Mouse (Mus musculus) forebrain, embryonic 12.5 days (tissue): Measurements from ENCODE around the gene Ubtf. TPM values are rescaled to one million over a fixed set of nuclear protein-coding genes. Genes with fewer than 3 reads are reported as not detected.

Source experiments
- ATAC-seq: fragments of 200-750 bp; cut with Nextera tagmentation; 2 replicates; pipeline ENCODE4 v1.8.0; 2017; ENCODE audit warnings: moderate TSS enrichment; ENCODE audit not compliant: low FRiP score
- H3K27ac ChIP-seq: fragments of 300-500 bp; sonication (generic); 2 replicates; pipeline ENCODE4 v1.5.1; 2016; ENCODE audit warnings: mild to moderate bottlenecking
- H3K27me3 ChIP-seq: fragments of 300-500 bp; sonication (generic); 2 replicates; pipeline ENCODE4 v1.6.1; 2016; ENCODE audit warnings: mild to moderate bottlenecking
- H3K36me3 ChIP-seq: fragments of 300-500 bp; sonication (generic); replicated peaks from 2 replicates; pipeline ENCODE4 v1.6.1; 2016; ENCODE audit warnings: mild to moderate bottlenecking
- H3K4me1 ChIP-seq: fragments of 300-500 bp; sonication (generic); 2 replicates; pipeline ENCODE4 v1.6.1; 2016
- H3K4me2 ChIP-seq: fragments of 300-500 bp; sonication (generic); 2 replicates; pipeline ENCODE4 v1.6.1; 2016; ENCODE audit warnings: mild to moderate bottlenecking, moderate library complexity
- H3K4me3 ChIP-seq: fragments of 300-500 bp; sonication (generic); replicated peaks from 2 replicates; pipeline ENCODE4 v1.5.1; 2016; ENCODE audit warnings: mild to moderate bottlenecking
- H3K9ac ChIP-seq: fragments of 300-500 bp; sonication (generic); 2 replicates; pipeline ENCODE4 v1.6.1; 2016; ENCODE audit warnings: mild to moderate bottlenecking
- H3K9me3 ChIP-seq: fragments of 300-500 bp; sonication (generic); 2 replicates; pipeline ENCODE4 v1.6.1; 2016
- WGBS: fragments of 180-500 bp; shearing (Covaris S2); methylation state at CpG from one replicate; pipeline ENCODE4 v1.1.7; 2016; 5-methylcytosine and 5-hydroxymethylcytosine counted together
- polyA plus RNA-seq: library from polyadenylated mRNA; unstranded; fragments of >200 nt; fragmentation: Nextera tagmentation; extraction: Ambion mirVana; gene quantifications from 2 replicates; pipeline ENCODE4 v1.2.1, GENCODE M21; 2016

Ubtf gene
- polyA plus RNA-seq, 1 experiment from 2014 or later = 111 TPM

DNA sequence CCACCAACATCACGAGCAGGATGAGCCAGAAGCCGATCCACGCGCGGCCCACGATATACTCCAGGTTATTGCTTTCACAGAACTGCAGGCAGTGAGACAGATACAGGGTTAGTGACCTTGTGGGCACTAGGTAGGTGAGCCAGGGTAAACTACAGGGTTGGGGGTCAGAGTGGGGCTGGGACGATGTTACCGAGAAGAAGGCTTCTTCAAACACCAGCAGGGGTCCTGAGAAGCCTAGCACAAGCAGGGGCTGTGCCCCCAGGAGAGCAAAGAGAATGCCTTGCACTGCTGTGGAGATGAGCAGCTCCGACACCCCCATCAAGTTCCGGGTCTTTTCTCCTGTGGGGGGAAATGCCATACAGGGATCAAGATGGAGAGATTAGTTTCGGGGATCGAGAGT lies 36.6 kb upstream of the Ubtf start:
- peaks cover 14% of the 10 kb centered on the region for H3K27me3 ChIP-seq
- H3K27ac ChIP-seq = no peak overlapping the region
- no peak overlapping the region for H3K4me2 ChIP-seq
- H3K4me1 ChIP-seq = no peaks in the 10 kb centered on the region
- no peak overlapping the region for H3K9ac ChIP-seq
- no peaks in the 10 kb centered on the region for H3K9me3 ChIP-seq
- ATAC-seq = no peak
- H3K4me3 ChIP-seq = no peak overlapping the region
- H3K36me3 ChIP-seq = no peaks in the 10 kb centered on the region
- 82% methylated on average over 12 of the region's 12 CpGs for WGBS

- ATAC-seq = no peak
- 80% methylated on average over 3 of the region's 3 CpGs for WGBS
- peaks cover 14% of the 10 kb centered on the region for H3K27me3 ChIP-seq
- H3K36me3 ChIP-seq = no peaks in the 10 kb centered on the region
- H3K4me2 ChIP-seq = no peak overlapping the region
- H3K9me3 ChIP-seq = no peaks in the 10 kb centered on the region
- no peak overlapping the region for H3K4me3 ChIP-seq
- no peak overlapping the region for H3K9ac ChIP-seq
- no peaks in the 10 kb centered on the region for H3K4me1 ChIP-seq
- H3K27ac ChIP-seq = no peak overlapping the region
Measured at GRCm38 (mm10) chr11:102355501-102355900, 36.0 kb upstream of the Ubtf start.

- Histone ChIP-seq H3K36me3 (no peaks in the 10 kb centered on the region), H3K4me2 (no peak overlapping the region), H3K9ac (no peak overlapping the region), H3K9me3 (no peaks in the 10 kb centered on the region), H3K27me3 (peaks cover 14% of the 10 kb centered on the region), H3K4me1 (no peaks in the 10 kb centered on the region), H3K27ac (no peak overlapping the region), H3K4me3 (no peak overlapping the region)
- ATAC-seq = no peak
- WGBS = 52% methylated on average over 8 of the region's 8 CpGs
Measured at GRCm38 (mm10) chr11:102353021-102353431, 33.5 kb upstream of the Ubtf start.

GRCm38 (mm10) chr11:102352378-102352777 lies 32.8 kb upstream of the Ubtf start:
- Histone ChIP-seq H3K9me3 (no peaks in the 10 kb centered on the region), H3K4me3 (no peak overlapping the region), H3K4me2 (no peak overlapping the region), H3K36me3 (no peaks in the 10 kb centered on the region), H3K9ac (no peak overlapping the region), H3K27me3 (peaks cover 9% of the 10 kb centered on the region), H3K27ac (no peak overlapping the region), H3K4me1 (no peaks in the 10 kb centered on the region)
- no peak for ATAC-seq
- WGBS = 44% methylated on average over 5 of the region's 5 CpGs

DNA sequence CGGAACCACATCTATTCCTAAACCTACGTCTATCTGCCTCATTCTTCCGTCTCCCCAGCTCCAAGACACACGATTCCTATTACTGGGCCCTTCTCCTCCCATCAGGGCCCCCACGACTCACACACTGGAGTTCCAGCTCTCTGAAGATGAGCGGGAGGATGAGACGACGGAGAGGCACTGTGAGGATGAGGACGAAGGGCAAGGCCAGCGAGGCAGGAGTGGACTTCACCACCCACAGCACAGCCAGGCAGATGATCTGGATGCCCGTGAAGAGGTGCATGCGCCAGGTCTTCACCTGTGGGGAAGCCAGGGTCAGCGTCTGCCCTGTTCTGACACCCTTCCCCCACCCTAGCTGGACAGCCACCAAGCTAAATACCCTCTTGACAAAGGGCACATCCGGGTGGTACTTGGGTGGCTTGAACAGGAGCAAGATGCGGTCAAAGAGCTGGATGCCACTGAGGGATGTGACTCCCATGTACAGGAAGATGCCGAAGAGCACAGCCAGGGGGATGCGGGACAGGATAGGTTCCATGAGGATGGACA lies 31.5 kb upstream of the Ubtf start:
- Histone ChIP-seq H3K4me2 (no peak overlapping the region), H3K36me3 (no peaks in the 10 kb centered on the region), H3K9me3 (no peaks in the 10 kb centered on the region), H3K4me1 (0 out of 2 replicates have a peak, but pooled peaks cover 2% of the 10 kb centered on the region), H3K9ac (no peak overlapping the region), H3K4me3 (no peak overlapping the region), H3K27me3 (peaks cover 5% of the 10 kb centered on the region), H3K27ac (no peak overlapping the region)
- WGBS = 91% methylated on average over 17 of the region's 17 CpGs
- no peak for ATAC-seq

- Histone ChIP-seq H3K36me3 (no peaks in the 10 kb centered on the region), H3K4me1 (0 out of 2 replicates have a peak, but pooled peaks cover 2% of the 10 kb centered on the region), H3K9me3 (no peaks in the 10 kb centered on the region), H3K4me2 (no peak overlapping the region), H3K27ac (no peak overlapping the region), H3K9ac (no peak overlapping the region), H3K27me3 (peaks cover 5% of the 10 kb centered on the region), H3K4me3 (no peak overlapping the region)
- 90% methylated on average over 4 of the region's 4 CpGs for WGBS
- no peak for ATAC-seq
Measured at GRCm38 (mm10) chr11:102350416-102350815, 30.9 kb upstream of the Ubtf start.

- Histone ChIP-seq H3K27me3 (peaks cover 5% of the 10 kb centered on the region), H3K9ac (no peak overlapping the region), H3K4me1 (0 out of 2 replicates have a peak, but pooled peaks cover 2% of the 10 kb centered on the region), H3K4me3 (no peak overlapping the region), H3K36me3 (no peaks in the 10 kb centered on the region), H3K9me3 (no peaks in the 10 kb centered on the region), H3K4me2 (no peak overlapping the region), H3K27ac (no peak overlapping the region)
- WGBS = 80% methylated on average over 3 of the region's 3 CpGs
- ATAC-seq = no peak
Measured at GRCm38 (mm10) chr11:102349189-102349954, 29.8 kb upstream of the Ubtf start.

DNA sequence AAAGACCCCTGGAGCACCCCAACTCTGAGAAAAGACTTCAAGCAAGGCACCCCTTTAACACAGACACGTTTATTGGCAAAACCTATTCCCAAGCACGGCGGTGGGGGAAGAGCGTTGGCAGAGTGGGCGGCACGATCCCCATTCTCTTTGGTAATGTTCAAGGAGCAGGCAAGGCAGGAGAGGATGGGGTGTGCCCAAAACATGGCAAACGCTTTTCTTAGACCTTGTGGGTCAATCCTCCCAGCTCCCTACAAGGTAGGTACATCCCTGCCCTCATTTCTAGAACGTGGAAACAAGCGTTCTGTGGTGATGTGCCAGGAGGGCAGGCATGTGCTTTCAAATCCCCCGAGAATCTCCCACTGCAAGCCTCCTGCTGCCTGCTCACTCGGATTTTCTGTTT lies 29.2 kb upstream of the Ubtf start:
- Histone ChIP-seq H3K9ac (no peak overlapping the region), H3K9me3 (no peaks in the 10 kb centered on the region), H3K27me3 (peaks cover 5% of the 10 kb centered on the region), H3K4me2 (no peak overlapping the region), H3K27ac (no peak overlapping the region), H3K36me3 (no peaks in the 10 kb centered on the region), H3K4me1 (0 out of 2 replicates have a peak, but pooled peaks cover 2% of the 10 kb centered on the region), H3K4me3 (no peak overlapping the region)
- 88% methylated on average over 11 of the region's 11 CpGs for WGBS
- ATAC-seq = no peak

DNA sequence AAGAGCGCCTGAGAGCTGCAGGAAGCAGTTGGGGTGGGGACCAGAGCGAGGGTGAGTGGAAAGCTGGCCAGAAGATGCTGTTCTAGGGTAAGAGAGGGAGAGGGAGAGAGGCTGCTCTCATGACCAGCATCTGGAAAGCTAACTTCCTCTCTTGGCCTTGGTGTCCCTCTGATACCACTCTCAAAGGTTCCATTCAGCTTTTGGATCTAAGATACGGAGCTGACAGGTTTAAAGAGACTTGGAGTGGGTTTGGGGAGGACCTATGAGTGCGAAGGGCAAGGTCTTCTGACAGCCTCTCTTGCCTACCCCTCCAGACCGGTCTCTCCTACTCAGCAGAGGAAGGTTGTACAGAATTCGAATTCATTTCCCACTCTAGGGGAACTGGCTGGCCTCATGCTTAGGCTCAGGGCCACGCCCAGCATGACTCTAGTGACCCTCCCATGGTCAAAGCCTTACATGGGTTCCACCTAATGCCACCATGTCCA lies 28.6 kb upstream of the Ubtf start:
- Histone ChIP-seq H3K4me1 (0 out of 2 replicates have a peak, but pooled peaks cover 2% of the 10 kb centered on the region), H3K36me3 (no peaks in the 10 kb centered on the region), H3K9ac (no peak overlapping the region), H3K9me3 (no peaks in the 10 kb centered on the region), H3K4me2 (no peak overlapping the region), H3K27ac (no peak overlapping the region), H3K27me3 (peaks cover 5% of the 10 kb centered on the region; the same call in 1 of the 2 replicates), H3K4me3 (no peak overlapping the region)
- WGBS = 83% methylated on average over 7 of the region's 7 CpGs
- ATAC-seq = no peak

DNA sequence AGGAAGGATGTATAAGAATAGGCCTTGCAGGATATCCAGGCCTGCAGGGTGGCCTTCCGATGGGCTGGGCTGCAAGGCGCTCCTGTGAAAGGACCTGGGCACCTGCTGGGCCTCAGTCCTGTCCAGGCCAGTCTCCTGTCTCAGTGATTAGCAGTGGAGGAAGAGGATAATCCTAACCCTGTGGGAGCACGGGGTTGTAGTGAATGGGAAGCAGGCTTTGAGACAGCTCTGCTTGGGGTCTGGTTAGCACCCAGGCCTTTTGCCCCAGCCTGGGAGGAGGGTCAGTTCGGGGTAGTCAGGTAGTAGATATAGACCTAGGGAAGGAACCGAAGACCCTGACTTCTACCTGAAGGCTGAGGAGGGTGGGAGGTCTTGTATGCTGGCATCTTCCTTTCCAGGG lies 28.1 kb upstream of the Ubtf start:
- no peak overlapping the region for H3K9ac ChIP-seq
- H3K27me3 ChIP-seq = peaks cover 5% of the 10 kb centered on the region; the same call in 1 of the 2 replicates
- H3K4me2 ChIP-seq = no peak overlapping the region
- H3K4me3 ChIP-seq = no peak overlapping the region
- H3K9me3 ChIP-seq = no peaks in the 10 kb centered on the region
- WGBS = 66% methylated on average over 5 of the region's 5 CpGs
- no peaks in the 10 kb centered on the region for H3K36me3 ChIP-seq
- H3K4me1 ChIP-seq = 0 out of 2 replicates have a peak, but pooled peaks cover 2% of the 10 kb centered on the region
- ATAC-seq = no peak
- no peak overlapping the region for H3K27ac ChIP-seq

- no peak overlapping the region for H3K4me3 ChIP-seq
- no peak overlapping the region for H3K4me2 ChIP-seq
- H3K9ac ChIP-seq = no peak overlapping the region
- no peak for ATAC-seq
- 68% methylated on average over 5 of the region's 5 CpGs for WGBS
- H3K36me3 ChIP-seq = no peaks in the 10 kb centered on the region
- no peaks in the 10 kb centered on the region for H3K27me3 ChIP-seq
- H3K4me1 ChIP-seq = peaks cover 2% of the 10 kb centered on the region; the same call in 1 of the 2 replicates
- no peaks in the 10 kb centered on the region for H3K9me3 ChIP-seq
- no peak overlapping the region for H3K27ac ChIP-seq
Measured at GRCm38 (mm10) chr11:102346926-102347325, 27.4 kb upstream of the Ubtf start.

DNA sequence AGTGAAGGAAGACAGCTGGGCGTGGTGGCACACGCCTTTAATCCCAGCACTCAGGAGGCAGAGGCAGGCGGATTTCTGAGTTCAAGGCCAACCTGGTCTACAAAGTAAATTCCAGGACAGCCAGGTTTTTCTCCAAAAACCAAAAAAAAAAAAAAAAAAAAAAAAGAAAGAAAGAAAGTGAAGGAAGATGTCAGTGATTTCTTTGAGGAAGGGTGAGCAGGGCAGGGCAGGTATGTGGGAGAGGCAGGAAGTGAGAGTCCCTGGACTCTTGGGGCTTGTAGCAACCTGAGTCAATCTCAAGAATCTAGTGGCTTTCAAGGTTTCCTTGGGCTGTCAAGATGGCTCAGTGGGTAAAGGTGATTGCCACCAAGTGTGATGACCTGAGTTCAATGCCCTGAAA lies 24.9 kb upstream of the Ubtf start:
- Histone ChIP-seq H3K27ac (no peak overlapping the region), H3K4me2 (no peak overlapping the region), H3K27me3 (no peaks in the 10 kb centered on the region), H3K9ac (no peak overlapping the region), H3K4me1 (peaks cover 2% of the 10 kb centered on the region; the same call in 1 of the 2 replicates), H3K36me3 (no peaks in the 10 kb centered on the region), H3K9me3 (no peaks in the 10 kb centered on the region), H3K4me3 (no peak overlapping the region)
- 92% methylated on average over 3 of the region's 3 CpGs for WGBS
- ATAC-seq = no peak
